In the genomic region with DNA sequence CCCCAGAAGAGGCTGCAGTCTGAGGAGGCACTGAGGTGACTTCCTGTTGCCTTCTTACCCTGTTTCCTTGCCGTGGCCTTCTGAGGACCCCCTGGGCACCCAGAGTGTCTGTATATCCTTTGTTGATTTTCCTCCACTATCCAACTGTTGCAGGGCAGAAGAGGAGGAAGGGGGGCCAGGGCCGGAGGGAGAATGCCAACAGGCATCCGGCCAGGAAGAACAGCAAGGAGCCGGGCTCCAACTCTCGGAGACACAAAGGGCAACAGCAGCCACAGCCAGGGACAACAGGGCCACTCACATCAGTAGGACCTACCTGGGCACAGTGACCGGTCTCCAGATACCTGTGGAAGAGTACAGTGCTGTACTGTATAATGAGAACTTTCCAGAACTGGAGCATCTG, we compare ENCODE assay signal across 25 mouse cellular contexts. TPM values are rescaled to one million over a fixed set of nuclear protein-coding genes. Genes with fewer than 3 reads are reported as not detected.
A peak's percentile ranks its signal among the peaks of the same experiment; 100 is the strongest.
DNase-seq lines count a peak whose midpoint lies in the region; ATAC-seq and TF ChIP-seq lines count a peak whose summit lies in the region.
"Had no signal": no experiment of that assay in that cellular context is flagged by ENCODE, and none has a peak within 500 bp of the region (broad histone marks: within the 10 kb centered on the region; RNA-seq: fewer than 3 reads in every experiment).

No protein-coding gene starts in this region.

- 57% methylated on average over 6 of the region's 6 CpGs for WGBS in embryonic facial prominence, embryonic 14.5 days
- 72% methylated on average over 6 of the region's 6 CpGs for WGBS in embryonic facial prominence, embryonic 10.5 days
- WGBS in kidney, embryonic 14.5 days: 78% methylated on average over 6 of the region's 6 CpGs
- 41% methylated on average over 6 of the region's 6 CpGs for whole genome bisulfite sequencing in lung, adult 2 months

- no peak overlapping the region for H3K9ac ChIP-seq in embryonic facial prominence, embryonic 14.5 days (ENCODE audit: low read depth, low read length)
- no peak overlapping the region for H3K9ac ChIP-seq in kidney, embryonic 14.5 days (ENCODE audit: low read depth, low read length)
- H3K9ac ChIP-seq: embryonic facial prominence, embryonic 15.5 days; heart, embryonic 12.5 days; heart, embryonic 15.5 days; hindbrain, embryonic 13.5 days; intestine, embryonic 15.5 days had no signal

- H3K27ac ChIP-seq in embryonic facial prominence, embryonic 14.5 days (replicated peaks; ENCODE audit: low read depth, low read length): no peak overlapping the region
- no peak overlapping the region for H3K27ac ChIP-seq in embryonic facial prominence, embryonic 10.5 days (replicated peaks)
- no peak overlapping the region for H3K27ac ChIP-seq in kidney, embryonic 14.5 days (ENCODE audit: low read depth, low read length)
- H3K27ac ChIP-seq: embryonic facial prominence, embryonic 15.5 days; forebrain, embryonic 12.5 days; heart, embryonic 15.5 days; hindbrain, embryonic 10.5 days; hindbrain, embryonic 13.5 days; intestine, embryonic 15.5 days had no signal

- H3K4me2 ChIP-seq in embryonic facial prominence, embryonic 14.5 days (ENCODE audit: low read depth, low read length): no peak overlapping the region
- H3K4me2 ChIP-seq in kidney, embryonic 14.5 days (replicated peaks; ENCODE audit: low read depth, low read length): no peak overlapping the region
- H3K4me2 ChIP-seq: embryonic facial prominence, embryonic 15.5 days; forebrain, embryonic 12.5 days; heart, embryonic 12.5 days; heart, embryonic 15.5 days; hindbrain, embryonic 13.5 days had no signal

- H3K4me3 ChIP-seq in embryonic facial prominence, embryonic 14.5 days (ENCODE audit: low read depth, low read length): no peak overlapping the region
- no peak overlapping the region for H3K4me3 ChIP-seq in embryonic facial prominence, embryonic 10.5 days
- no peak overlapping the region for H3K4me3 ChIP-seq in kidney, embryonic 14.5 days (ENCODE audit: low read length)
- H3K4me3 ChIP-seq in lung, adult 2 months (replicated peaks; ENCODE audit: extremely low read depth, low read depth, low read length): no peak overlapping the region
- H3K4me3 ChIP-seq: embryonic facial prominence, embryonic 15.5 days; forebrain, embryonic 12.5 days; heart, embryonic 12.5 days; heart, embryonic 15.5 days; hindbrain, embryonic 10.5 days; hindbrain, embryonic 13.5 days; intestine, embryonic 15.5 days had no signal

- H3K27me3 ChIP-seq in embryonic facial prominence, embryonic 14.5 days (replicated peaks; ENCODE audit: control insufficient read depth, insufficient read depth, low read length): peaks cover 28% of the 10 kb centered on the region
- peaks cover 55% of the 10 kb centered on the region for H3K27me3 ChIP-seq in embryonic facial prominence, embryonic 10.5 days (replicated peaks; ENCODE audit: low read depth, poor library complexity, severe bottlenecking)
- peaks cover 19% of the 10 kb centered on the region for H3K27me3 ChIP-seq in kidney, embryonic 14.5 days (ENCODE audit: control insufficient read depth, insufficient read depth, low read length)

- H3K9me3 ChIP-seq in embryonic facial prominence, embryonic 14.5 days (ENCODE audit: control insufficient read depth, low read length): no peaks in the 10 kb centered on the region
- no peaks in the 10 kb centered on the region for H3K9me3 ChIP-seq in embryonic facial prominence, embryonic 10.5 days
- H3K9me3 ChIP-seq in kidney, embryonic 14.5 days (ENCODE audit: control insufficient read depth, low read length): no peaks in the 10 kb centered on the region
- H3K9me3 ChIP-seq: embryonic facial prominence, embryonic 15.5 days; forebrain, embryonic 12.5 days; heart, embryonic 12.5 days; heart, embryonic 15.5 days; hindbrain, embryonic 10.5 days; hindbrain, embryonic 13.5 days; intestine, embryonic 15.5 days had no signal

- DNase-seq in embryonic facial prominence, embryonic 14.5 days (ENCODE audit: low spot score): no peak
- no peak for DNase-seq in embryonic facial prominence, embryonic 10.5 days (ENCODE audit: low spot score)
- DNase-seq in kidney, postnatal 10 days: peak; percentile 20
- peak; percentile 53 for DNase-seq in lung, postnatal 10 days
- DNase-seq in lung, adult 2 months: no peak
- DNase-seq: adrenal gland, adult 2 months; adrenal gland, postnatal 25 days; cerebellum, adult 18-20 months; cerebellum, adult 9-10 months; cerebellum, postnatal 36 days; gastrocnemius, postnatal 25 days; heart, adult 18-20 months; heart, postnatal 10 days; heart, postnatal 36 days had no signal

- no peak for TF ChIP-seq CTCF in lung, adult 2 months (IDR thresholded peaks at IDR 0.05; ENCODE audit: insufficient read depth, low read length)

- H3K4me1 ChIP-seq in embryonic facial prominence, embryonic 14.5 days (ENCODE audit: control insufficient read depth, insufficient read depth, low read length): no peaks in the 10 kb centered on the region
- peaks cover 14% of the 10 kb centered on the region for H3K4me1 ChIP-seq in embryonic facial prominence, embryonic 10.5 days
- no peaks in the 10 kb centered on the region for H3K4me1 ChIP-seq in kidney, embryonic 14.5 days (ENCODE audit: control insufficient read depth, insufficient read depth, low read length)
- no peaks in the 10 kb centered on the region for H3K4me1 ChIP-seq in lung, adult 2 months (ENCODE audit: control insufficient read depth, insufficient read depth, low read length)
- H3K4me1 ChIP-seq: forebrain, embryonic 12.5 days; heart, embryonic 12.5 days; heart, embryonic 15.5 days; intestine, embryonic 15.5 days had no signal

- TF ChIP-seq POLR2A in lung, adult 2 months (IDR thresholded peaks at IDR 0.05; ENCODE audit: borderline replicate concordance, extremely low read depth, low read depth, low read length): no peak

- ATAC-seq in embryonic facial prominence, embryonic 14.5 days (ENCODE audit: low read depth): 0 out of 2 replicates have a peak, but pooled peaks have one; percentile 44
- ATAC-seq in kidney, embryonic 14.5 days (ENCODE audit: low FRiP score, low TSS enrichment): no peak
- ATAC-seq: CD4-positive, CD25-positive, alpha-beta regulatory T cell, adult 4 months; forebrain, embryonic 16.5 days; hindbrain, embryonic 16.5 days; intestine, embryonic 15.5 days had no signal

- H3K36me3 ChIP-seq in embryonic facial prominence, embryonic 14.5 days (ENCODE audit: control insufficient read depth, insufficient read depth, low read length): no peaks in the 10 kb centered on the region
- no peaks in the 10 kb centered on the region for H3K36me3 ChIP-seq in embryonic facial prominence, embryonic 10.5 days (replicated peaks)
- H3K36me3 ChIP-seq in kidney, embryonic 14.5 days (ENCODE audit: control insufficient read depth, insufficient read depth, low read length): no peaks in the 10 kb centered on the region; the same call in 1 of the 2 replicates
- H3K36me3 ChIP-seq: embryonic facial prominence, embryonic 15.5 days; forebrain, embryonic 12.5 days; heart, embryonic 12.5 days; heart, embryonic 15.5 days; hindbrain, embryonic 10.5 days; hindbrain, embryonic 13.5 days; intestine, embryonic 15.5 days had no signal

RNA-seq across cellular contexts. Expression of a gene that starts 8.2 kb away (rescaled TPM):
- polyA plus RNA-seq in embryonic facial prominence, embryonic 14.5 days (2014; fragmentation: Nextera tagmentation; extraction: Ambion mirVana): 72.5 and 81.2 TPM in 2 replicates
- polyA plus RNA-seq in embryonic facial prominence, embryonic 10.5 days (2016; fragmentation: Nextera tagmentation; extraction: Ambion mirVana): 93.7 and 101 TPM in 2 replicates
- 56.9 and 95.5 TPM in 2 replicates for polyA plus RNA-seq in kidney, embryonic 14.5 days (2014; fragmentation: Nextera tagmentation; extraction: Ambion mirVana)
- 13.7 and 21.5 TPM in 2 replicates for polyA plus RNA-seq in lung, adult 2 months (2012; rRNA removed)

RNA-seq across cellular contexts. Expression of a gene that starts 22.0 kb away (rescaled TPM):
- polyA plus RNA-seq in embryonic facial prominence, embryonic 14.5 days (2014; fragmentation: Nextera tagmentation; extraction: Ambion mirVana): 10.0 and 10.6 TPM in 2 replicates
- 8.2 TPM in 2 replicates for polyA plus RNA-seq in embryonic facial prominence, embryonic 10.5 days (2016; fragmentation: Nextera tagmentation; extraction: Ambion mirVana)
- 40.0 and 44.8 TPM in 2 replicates for polyA plus RNA-seq in kidney, embryonic 14.5 days (2014; fragmentation: Nextera tagmentation; extraction: Ambion mirVana)
- polyA plus RNA-seq in lung, adult 2 months (2012; rRNA removed): 17.3 and 21.4 TPM in 2 replicates
- polyA plus RNA-seq: CD4-positive, CD25-positive, alpha-beta regulatory T cell, adult 4 months had no signal

RNA-seq across cellular contexts. Expression of a gene that starts 57.3 kb away (rescaled TPM):
- polyA plus RNA-seq in embryonic facial prominence, embryonic 14.5 days (2014; fragmentation: Nextera tagmentation; extraction: Ambion mirVana): 0.71 and 4.3 TPM in 2 replicates
- 0.20 and 0.22 TPM in 2 replicates for polyA plus RNA-seq in embryonic facial prominence, embryonic 10.5 days (2016; fragmentation: Nextera tagmentation; extraction: Ambion mirVana)
- 0.11 TPM in 1 of 2 replicates, not detected in the other for polyA plus RNA-seq in kidney, embryonic 14.5 days (2014; fragmentation: Nextera tagmentation; extraction: Ambion mirVana)
- 14.9 and 15.8 TPM in 2 replicates for polyA plus RNA-seq in lung, adult 2 months (2012; rRNA removed)
- polyA plus RNA-seq: adrenal gland, adult 2 months; CD4-positive, CD25-positive, alpha-beta regulatory T cell, adult 4 months; intestine, embryonic 15.5 days had no signal

RNA-seq across cellular contexts. Expression of a gene that starts 58.3 kb away (rescaled TPM):
- polyA plus RNA-seq in embryonic facial prominence, embryonic 14.5 days (2014; fragmentation: Nextera tagmentation; extraction: Ambion mirVana): 26.2 and 29.9 TPM in 2 replicates
- 34.9 and 35.1 TPM in 2 replicates for polyA plus RNA-seq in embryonic facial prominence, embryonic 10.5 days (2016; fragmentation: Nextera tagmentation; extraction: Ambion mirVana)
- polyA plus RNA-seq in kidney, embryonic 14.5 days (2014; fragmentation: Nextera tagmentation; extraction: Ambion mirVana): 30.6 and 36.9 TPM in 2 replicates
- polyA plus RNA-seq in lung, adult 2 months (2012; rRNA removed): 7.8 and 8.8 TPM in 2 replicates

Comparison
In these comparisons a context has a peak if more than half of its experiments do, and no peak if none do; other contexts are left out.
1. DNase-seq: peak in kidney, postnatal 10 days (single experiment) and lung, postnatal 10 days (single experiment); none in embryonic facial prominence, embryonic 14.5 days (single experiment), embryonic facial prominence, embryonic 10.5 days (single experiment) and lung, adult 2 months (single experiment).